ENCODE assay signal across 8 mouse cellular contexts in genomic region chr2:119034656-119035396, GRCm38 (mm10). TPM values are rescaled to one million over a fixed set of nuclear protein-coding genes. Genes with fewer than 3 reads are reported as not detected.
DNase-seq lines count a peak whose midpoint lies in the region; ATAC-seq and TF ChIP-seq lines count a peak whose summit lies in the region.

Rpusd2 (plus strand) TSS chr2:119034790.

- H3K4me1 ChIP-seq in hindbrain, postnatal 0 days (ENCODE audit: insufficient read depth, low read length), result no peaks in the 10 kb centered on the region

- H3K36me3 ChIP-seq in hindbrain, postnatal 0 days (ENCODE audit: insufficient read depth, low read length), result peaks cover 16% of the 10 kb centered on the region; the same call in 1 of the 2 replicates

- H3K9ac ChIP-seq in hindbrain, postnatal 0 days (replicated peaks; ENCODE audit: low read length), result peak within 1 kb of the TSS; percentile 73

- TF ChIP-seq CTCF in gastrocnemius, adult 2 months (IDR thresholded peaks at IDR 0.05), result peak; percentile 46; the same call in 1 of the 2 replicates
- TF ChIP-seq CTCF in hindbrain, postnatal 0 days (IDR thresholded peaks at IDR 0.05; ENCODE audit: low read depth), result peak; percentile 33; the same call in 1 of the 2 replicates
- no peak; the same call in 1 of the 2 replicates for TF ChIP-seq CTCF in left cerebral cortex, adult 2 months (IDR thresholded peaks at IDR 0.05)

- H3K27ac ChIP-seq in gastrocnemius, adult 2 months, result peak within 1 kb of the TSS; percentile 90
- peak within 1 kb of the TSS; percentile 89 for H3K27ac ChIP-seq in hindbrain, postnatal 0 days
- peak within 1 kb of the TSS; percentile 80 for H3K27ac ChIP-seq in left cerebral cortex, adult 2 months

- H3K4me3 ChIP-seq in gastrocnemius, adult 2 months, result peak within 1 kb of the TSS; percentile 72
- H3K4me3 ChIP-seq in hindbrain, postnatal 0 days (ENCODE audit: low read length), result peak within 1 kb of the TSS; percentile 94
- peak within 1 kb of the TSS; percentile 61 for H3K4me3 ChIP-seq in left cerebral cortex, adult 2 months

- no peaks in the 10 kb centered on the region for H3K9me3 ChIP-seq in hindbrain, postnatal 0 days (ENCODE audit: low read length)

- peak; percentile 97 for DNase-seq in ZHBTc4 (ENCODE audit: low read depth, low spot score)
- peak; percentile 94 for DNase-seq in gastrocnemius, adult 2 months
- peak; percentile 98 for DNase-seq in hindbrain, postnatal 0 days (ENCODE audit: low spot score)
- DNase-seq in left cerebral cortex, adult 2 months (ENCODE audit: extremely low spot score in 1 of 2, low spot score in 2 of 2), result peak; percentile 92
- peak; percentile 96 to 97 for DNase-seq in right cerebral cortex, adult 2 months (ENCODE audit: low spot score in 2 of 2)
- peak; percentile 94 for DNase-seq in urinary bladder, postnatal 14 days (ENCODE audit: low spot score)

- no peaks in the 10 kb centered on the region for H3K27me3 ChIP-seq in hindbrain, postnatal 0 days (ENCODE audit: insufficient read depth, low read length)

- ATAC-seq in common myeloid progenitor, adult 5-6 weeks (replicated peaks; ENCODE audit: low read depth, poor library complexity, severe bottlenecking), result peak; percentile 98
- ATAC-seq in hindbrain, postnatal 0 days, result peak; percentile 96
- ATAC-seq in megakaryocyte, adult 5-6 weeks (ENCODE audit: poor library complexity, severe bottlenecking), result peak; percentile 98

- peak within 1 kb of the TSS; percentile 91 for H3K4me2 ChIP-seq in hindbrain, postnatal 0 days (ENCODE audit: low read depth, low read length)

- intact Hi-C loops in gastrocnemius, adult 2 months (cut with DNase I), result loop anchor here (10.0 kb wide), 1 partner anchor 250 kb away; the partner anchor contains the start of gene Vps18
- intact Hi-C loops in left cerebral cortex, adult 2 months (cut with DNase I), result loop anchor here (5.0 kb wide), 2 partner anchors 133 to 252 kb away; partner anchors contain the start of genes Bahd1 and Vps18

- under 1% methylated on average over 48 of the region's 49 CpGs for WGBS in hindbrain, postnatal 0 days

RNA-seq across cellular contexts. Expression of gene Rpusd2, which starts in this region (rescaled TPM):
- 22.3 and 22.8 TPM in 2 replicates for total RNA-seq in common myeloid progenitor, adult 5-6 weeks (2017)
- total RNA-seq in gastrocnemius, adult 2 months (2021), result 1 to 10 TPM; 2.8 to 3.4 TPM
- total RNA-seq in hindbrain, postnatal 0 days (2014; rRNA removed), result 10.4 and 11.2 TPM in 2 replicates
- polyA plus RNA-seq in hindbrain, postnatal 0 days (2015; fragmentation: Nextera tagmentation; extraction: Ambion mirVana), result 3.3 and 4.5 TPM in 2 replicates
- total RNA-seq in left cerebral cortex, adult 2 months (2021), result 1 to 10 TPM; 7.7 to 7.8 TPM
- 2.5 and 2.8 TPM in 2 replicates for total RNA-seq in megakaryocyte, adult 5-6 weeks (2015)
- total RNA-seq in megakaryocyte, adult 5-6 weeks (2017), result 2.5 and 4.8 TPM in 2 replicates

Comparison
In these comparisons a context has a peak if more than half of its experiments do, and no peak if none do; other contexts are left out.
1. Peak in every context shown above with its lines: DNase-seq, ATAC-seq, H3K4me3 ChIP-seq and H3K27ac ChIP-seq.